Mouse (Mus musculus) small intestine, adult 2 months (tissue): ENCODE results near the gene Tubgcp2.

Experiments used
- CTCF ChIP-seq: fragments of 200-500 bp; IDR thresholded peaks from 2 replicates; pipeline ENCODE4 v1.5.1; 2012; ENCODE audit warnings: low read depth, mild to moderate bottlenecking, control low read depth, inconsistent platforms, low read length, moderate library complexity, mixed read lengths; ENCODE audit not compliant: insufficient replicate concordance, insufficient read length; ENCODE audit errors: extremely low read depth
- POLR2A ChIP-seq: fragments of 200-500 bp; IDR thresholded peaks from 2 replicates; pipeline ENCODE4 v1.6.1; 2012; ENCODE audit warnings: low read depth, mild to moderate bottlenecking, control low read depth, inconsistent platforms, low read length, moderate library complexity

- TF ChIP-seq CTCF (no peak), POLR2A (no peak)
Observed at GRCm38 (mm10) chr7:139974307-139974706, 62.2 kb downstream of the Tubgcp2 start.
